Mouse (Mus musculus) adrenal gland, postnatal 10 days (tissue): ENCODE measurements around the gene Lrrtm1. TPM values are rescaled to one million over a fixed set of nuclear protein-coding genes. Genes with fewer than 3 reads are reported as not detected.

Experiments used
- DNase-seq: peaks from one replicate; pipeline ENCODE4 v3.0.0; 2021; ENCODE audit warnings: mixed read lengths
- long read RNA-seq, 2 experiments: library from polyadenylated mRNA; stranded (forward); transcript quantifications; one replicate each; pipeline ENCODE4 v2.0.0; 2021
- total RNA-seq, 2 experiments: library from RNA; stranded (reverse); gene quantifications; 2 replicates each; pipeline ENCODE4 v1.2.3; 2021

Lrrtm1 gene
- 1 to 10 TPM in 1 of 2 experiments, under 1 TPM in 1; 0.84 to 1.2 TPM for total RNA-seq
- long read RNA-seq, experiment 1, partial matches to known transcripts = 0 of 1 reads
- long read RNA-seq, experiment 1, other reads (novel, unspliced or antisense) = 1 of 1 reads
- long read RNA-seq, experiment 2, partial matches to known transcripts = 0 of 1 reads
- long read RNA-seq, experiment 2, other reads (novel, unspliced or antisense) = 0 of 1 reads

DNA sequence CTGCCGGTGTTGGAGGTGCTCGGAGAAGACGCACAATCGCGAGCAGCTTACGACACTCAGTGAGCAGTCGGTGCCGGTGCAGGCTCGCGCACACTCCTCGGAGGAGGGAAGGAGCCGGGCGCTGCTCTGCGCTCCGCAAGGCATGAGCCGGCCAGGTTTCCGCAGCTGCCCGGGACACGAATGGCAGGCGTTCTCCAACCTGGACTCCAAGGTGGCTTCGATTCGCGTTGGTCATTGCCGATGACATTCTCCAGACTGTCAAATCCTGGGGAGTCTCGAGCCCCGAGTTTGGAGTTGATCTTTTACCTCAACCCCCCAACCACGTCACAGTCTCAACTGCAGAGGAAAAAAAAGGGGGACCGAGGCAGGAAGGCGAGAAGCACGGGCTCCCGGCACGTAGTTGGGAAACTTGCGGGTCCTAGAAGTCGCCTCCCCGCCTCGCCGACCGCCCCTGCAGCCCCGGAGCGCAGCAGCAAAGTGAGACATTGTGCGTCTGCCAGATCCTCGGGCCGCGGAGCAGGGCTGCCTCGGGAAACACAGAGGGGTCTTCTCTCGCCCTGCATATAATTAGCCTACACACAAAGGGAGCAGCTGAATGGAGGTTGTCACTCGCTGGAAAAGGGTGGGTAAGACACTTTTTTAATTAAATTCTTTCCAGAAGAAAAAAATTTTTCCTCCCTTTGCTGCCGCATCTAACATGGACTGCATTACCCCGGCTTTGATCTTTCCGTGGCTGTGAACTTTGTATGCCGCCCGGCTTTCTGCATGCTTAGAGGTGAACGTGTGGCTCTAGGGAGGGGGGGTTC, at the start of gene Lrrtm1:
Gene Lrrtm1 (plus strand): TSS at position 89 of the 806 bp plus-strand sequence.
- peak; percentile 57 for DNase-seq

DNA sequence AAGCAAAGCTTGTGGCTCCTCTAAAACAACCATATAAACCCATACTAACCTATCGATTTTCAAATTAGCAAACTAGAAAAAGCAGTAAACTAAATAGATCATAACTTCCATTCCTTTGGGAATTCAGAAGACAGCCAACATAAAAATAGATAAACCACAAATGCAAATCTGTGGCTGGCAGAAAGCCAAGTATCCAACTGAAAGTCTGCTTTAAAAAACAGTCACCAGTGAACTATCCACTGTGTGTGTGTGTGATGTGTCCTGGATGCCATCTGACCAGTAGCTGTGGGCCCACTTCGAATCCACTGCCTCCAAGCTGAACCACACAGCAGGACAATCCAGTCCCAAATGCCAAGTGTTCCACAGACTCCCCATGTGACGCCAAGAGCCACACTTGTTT, 45.8 kb upstream of the Lrrtm1 start:
- DNase-seq = no peak

DNA sequence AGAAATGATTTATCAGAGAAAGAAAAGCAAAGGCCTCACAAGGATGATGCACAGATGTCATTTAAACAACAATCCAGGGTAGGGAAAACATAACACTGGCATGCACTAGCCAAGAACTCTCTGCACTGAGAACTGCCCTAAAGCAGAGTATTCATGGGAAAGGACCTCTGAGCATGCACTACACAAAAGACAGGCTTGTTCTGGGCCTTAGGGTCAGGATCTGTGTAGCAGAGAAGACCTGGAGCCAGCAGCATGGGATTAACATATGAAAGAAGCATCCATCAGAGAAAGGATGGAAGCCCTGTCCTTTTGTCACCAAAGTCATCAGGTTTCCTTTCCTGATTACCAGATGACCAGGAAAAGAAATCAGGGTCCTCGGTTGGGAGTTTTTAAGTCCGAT, 43.1 kb upstream of the Lrrtm1 start:
- no peak for DNase-seq

DNA sequence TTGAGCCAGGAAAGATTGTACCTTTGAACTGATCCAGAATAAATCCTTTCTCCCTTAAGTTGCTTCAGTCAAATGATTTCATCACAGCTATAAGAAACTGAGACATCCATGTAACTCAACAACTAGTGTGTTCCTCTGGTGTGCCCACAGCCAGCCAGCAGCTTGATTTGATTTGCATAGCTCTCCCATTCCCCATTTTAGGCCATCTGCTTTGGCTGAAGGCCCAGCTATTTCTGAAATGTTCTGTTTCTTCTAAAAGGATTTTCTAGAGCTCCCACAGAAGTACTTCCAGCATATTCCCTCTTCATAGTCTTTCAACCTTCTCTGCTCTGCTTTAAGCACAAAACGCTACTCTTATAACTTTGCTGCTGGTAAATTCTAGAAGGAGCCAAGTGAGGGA, 33.3 kb upstream of the Lrrtm1 start:
- DNase-seq = no peak

DNA sequence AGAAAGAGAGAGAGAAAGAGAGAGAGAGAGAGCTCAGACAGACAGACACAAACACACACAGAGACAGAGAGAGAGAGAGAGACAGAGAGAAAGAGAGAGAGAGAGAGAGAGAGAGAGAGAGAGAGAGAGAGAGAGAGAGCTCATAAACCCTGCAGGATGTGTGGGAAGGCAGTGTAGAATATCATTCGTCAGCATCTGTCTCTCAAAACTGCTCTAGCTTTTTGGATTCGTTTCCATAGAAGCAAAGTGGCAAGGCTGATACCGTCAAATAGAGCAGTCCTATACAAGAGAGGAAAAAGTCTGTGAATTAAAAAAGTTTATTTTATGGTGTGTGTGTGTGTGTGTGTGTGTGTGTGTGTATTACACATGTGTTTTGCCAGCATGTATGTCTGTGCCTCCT, 32.6 kb upstream of the Lrrtm1 start:
- DNase-seq = no peak

DNA sequence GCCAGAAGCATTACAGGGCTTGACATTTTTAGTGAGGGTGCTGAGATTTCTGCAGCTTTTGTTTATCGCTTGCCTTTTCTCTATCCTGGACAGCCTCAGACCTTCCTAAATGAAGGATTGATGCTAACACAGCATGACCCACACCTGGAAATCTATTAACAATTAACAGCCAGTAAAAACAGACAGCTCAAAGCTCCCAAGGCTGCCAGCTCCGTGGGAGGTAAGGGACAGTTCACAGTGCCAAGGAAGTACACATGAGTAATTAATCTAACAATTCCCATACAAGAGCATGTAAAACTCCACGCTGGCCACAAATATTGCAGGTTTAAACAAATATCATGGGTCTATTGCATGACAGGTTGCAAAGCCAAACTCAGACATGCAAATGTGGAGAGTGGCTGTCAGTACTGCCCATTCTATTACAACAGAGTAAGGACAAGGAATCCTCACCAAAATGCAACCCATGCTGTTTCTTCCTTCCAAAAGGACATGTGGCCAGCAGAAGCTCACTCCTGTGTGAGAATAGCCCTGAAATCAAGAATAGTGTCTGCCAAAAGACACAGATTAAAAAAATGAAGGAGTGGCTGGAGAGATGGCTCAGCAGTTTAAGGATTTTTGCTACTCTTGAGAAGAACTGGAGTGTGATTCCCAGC, 28.6 kb upstream of the Lrrtm1 start:
- no peak for DNase-seq

DNA sequence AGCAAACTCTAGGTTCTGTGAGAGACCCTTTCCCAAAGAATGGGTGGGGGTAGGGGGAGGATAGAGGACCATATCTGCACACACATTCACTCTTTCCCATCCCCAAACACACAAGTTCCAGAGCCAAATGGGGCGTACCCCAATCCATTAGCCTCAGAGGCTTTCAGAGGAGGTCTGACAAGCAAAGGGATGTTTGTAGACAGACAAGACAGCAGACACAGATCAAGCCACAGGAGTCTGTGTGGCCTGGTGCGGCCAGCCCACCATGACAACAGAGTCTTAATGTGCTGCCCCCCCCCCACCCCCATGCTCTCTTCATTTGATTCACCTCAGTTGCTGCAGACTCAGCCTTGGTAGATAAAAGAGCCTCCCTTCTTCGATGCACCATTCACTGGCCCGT, 27.2 kb upstream of the Lrrtm1 start:
- no peak for DNase-seq

DNA sequence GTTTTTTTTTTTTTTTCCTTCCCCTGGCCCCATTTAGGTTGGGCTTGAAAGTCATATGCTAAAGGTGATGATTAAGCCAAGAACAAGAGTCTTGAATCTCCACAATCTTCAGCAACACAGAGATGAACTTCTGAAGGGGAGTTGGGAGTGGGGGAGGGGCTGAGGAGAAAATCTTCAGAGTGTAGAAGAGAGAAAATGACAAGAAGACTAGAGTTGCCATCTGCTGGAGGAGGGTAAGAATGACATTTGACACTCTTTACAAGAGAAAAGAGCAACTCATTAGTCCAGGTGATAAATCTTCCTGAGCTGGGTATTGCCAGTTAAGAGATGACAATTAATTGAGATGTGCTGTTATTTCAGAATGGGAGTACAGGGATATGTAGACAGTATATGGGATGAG, 23.6 kb upstream of the Lrrtm1 start:
- DNase-seq = peak; percentile 10

DNA sequence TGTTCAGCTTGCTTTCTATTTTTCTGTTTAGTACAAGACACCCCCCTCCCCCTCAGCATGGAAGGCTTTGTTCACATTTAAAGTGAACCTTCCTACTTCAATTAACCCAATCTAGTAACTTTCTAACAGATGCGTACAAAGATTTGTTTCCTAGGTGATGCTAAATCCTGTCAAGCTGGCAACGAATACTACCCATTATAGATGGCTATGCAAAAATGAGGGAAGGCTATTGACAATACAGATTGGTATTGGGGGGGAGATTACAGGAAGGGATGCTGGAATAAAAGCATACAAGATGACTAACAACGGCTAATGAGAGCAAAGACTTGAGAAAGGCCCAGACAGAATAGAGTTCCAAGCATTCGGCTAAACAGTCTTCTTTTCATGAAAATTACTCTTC, 21.7 kb upstream of the Lrrtm1 start:
- DNase-seq = no peak

DNA sequence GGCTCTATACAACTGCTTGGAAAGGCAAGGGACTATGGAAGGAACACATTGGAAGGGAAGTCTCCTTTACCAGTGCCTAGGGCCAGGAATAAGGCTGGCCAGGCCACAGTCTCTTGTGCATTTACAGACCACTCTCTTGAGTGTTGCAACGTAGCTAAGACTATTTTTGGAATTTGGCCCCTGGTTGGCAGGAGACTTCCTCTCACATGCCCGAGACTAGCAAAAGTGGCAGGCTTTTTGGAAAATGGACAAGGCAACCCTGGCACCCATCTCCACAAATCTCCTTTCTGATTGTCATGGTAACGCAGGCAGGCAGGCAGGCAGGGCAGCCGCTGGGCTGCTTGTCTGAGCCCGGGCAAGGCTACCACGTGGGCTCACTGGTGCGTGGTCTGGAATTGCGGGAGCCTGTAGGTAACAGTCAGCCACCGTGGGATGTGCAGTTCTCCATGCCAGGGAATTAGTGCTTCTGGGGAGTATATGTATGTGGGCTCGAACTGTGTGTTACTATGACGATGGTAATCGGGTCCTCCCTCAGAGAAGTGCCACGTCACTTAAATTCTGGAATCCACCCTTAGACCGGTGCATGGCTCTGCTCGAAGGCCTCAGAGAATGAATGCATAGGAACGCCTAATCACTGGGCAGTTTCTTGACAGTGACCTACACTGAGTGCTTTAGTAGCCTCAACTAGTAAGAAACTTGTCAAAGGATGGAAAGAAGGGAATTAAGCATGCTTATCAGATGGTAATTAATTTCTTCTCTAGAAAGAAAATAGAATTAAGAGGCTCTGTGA, 19.4 kb upstream of the Lrrtm1 start:
- peak; percentile 64 for DNase-seq

DNA sequence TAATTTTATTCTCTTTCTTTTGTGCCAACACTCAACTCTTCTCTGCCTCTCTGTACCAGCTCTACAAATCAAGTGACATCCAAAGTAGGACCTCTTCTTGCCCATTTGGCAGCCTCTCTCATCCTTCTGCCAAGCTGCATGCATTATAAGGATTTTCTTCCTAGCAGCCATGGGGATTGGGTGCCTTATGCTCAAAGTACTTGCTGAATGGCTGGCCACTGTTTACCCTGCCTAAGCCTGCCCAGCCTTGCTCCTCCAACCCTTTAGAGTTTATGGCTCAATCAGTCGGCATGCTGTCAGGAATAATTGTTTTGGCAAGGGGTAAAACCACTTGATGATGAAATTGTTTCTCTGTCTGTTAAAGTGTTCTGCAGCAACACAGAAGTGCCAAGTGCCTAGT, 2.1 kb upstream of the Lrrtm1 start:
- peak; percentile 46 for DNase-seq

DNA sequence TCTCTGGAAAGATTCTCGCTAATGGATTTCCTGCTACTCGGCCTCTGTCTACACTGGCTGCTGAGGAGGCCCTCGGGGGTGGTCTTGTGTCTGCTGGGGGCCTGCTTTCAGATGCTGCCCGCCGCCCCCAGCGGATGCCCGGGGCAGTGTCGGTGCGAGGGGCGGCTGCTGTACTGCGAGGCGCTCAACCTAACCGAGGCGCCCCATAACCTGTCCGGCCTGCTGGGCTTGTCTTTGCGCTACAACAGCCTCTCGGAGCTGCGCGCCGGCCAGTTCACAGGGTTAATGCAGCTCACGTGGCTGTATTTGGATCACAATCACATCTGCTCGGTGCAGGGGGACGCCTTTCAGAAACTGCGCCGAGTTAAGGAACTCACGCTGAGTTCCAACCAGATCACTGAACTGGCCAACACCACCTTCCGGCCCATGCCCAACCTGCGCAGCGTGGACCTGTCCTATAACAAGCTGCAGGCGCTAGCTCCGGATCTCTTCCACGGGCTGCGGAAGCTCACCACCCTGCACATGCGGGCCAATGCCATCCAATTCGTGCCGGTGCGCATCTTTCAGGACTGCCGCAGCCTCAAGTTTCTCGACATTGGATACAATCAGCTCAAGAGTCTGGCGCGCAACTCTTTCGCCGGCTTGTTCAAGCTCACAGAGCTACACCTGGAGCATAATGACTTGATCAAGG, 1.2 kb downstream of the Lrrtm1 start:
- peak; percentile 16 for DNase-seq

DNA sequence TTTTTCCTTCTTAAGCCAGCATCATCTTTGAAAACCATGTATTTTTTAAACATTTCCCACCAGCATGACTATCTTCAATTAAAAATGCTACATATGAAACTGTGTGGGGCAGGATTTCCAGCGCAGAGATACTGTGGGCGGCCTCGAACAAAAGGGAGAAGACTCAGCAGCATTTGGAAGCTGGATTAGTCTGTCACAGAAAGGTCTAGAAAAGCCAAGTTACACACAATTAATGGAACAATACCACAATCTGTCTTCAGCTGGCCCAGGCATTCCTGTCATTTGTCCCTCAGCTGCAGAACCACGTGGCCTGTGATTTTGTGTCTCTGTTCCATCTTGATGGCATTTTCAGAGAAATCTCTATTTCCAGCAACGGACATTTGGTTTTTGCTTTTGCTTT, 11.0 kb downstream of the Lrrtm1 start:
- no peak for DNase-seq

DNA sequence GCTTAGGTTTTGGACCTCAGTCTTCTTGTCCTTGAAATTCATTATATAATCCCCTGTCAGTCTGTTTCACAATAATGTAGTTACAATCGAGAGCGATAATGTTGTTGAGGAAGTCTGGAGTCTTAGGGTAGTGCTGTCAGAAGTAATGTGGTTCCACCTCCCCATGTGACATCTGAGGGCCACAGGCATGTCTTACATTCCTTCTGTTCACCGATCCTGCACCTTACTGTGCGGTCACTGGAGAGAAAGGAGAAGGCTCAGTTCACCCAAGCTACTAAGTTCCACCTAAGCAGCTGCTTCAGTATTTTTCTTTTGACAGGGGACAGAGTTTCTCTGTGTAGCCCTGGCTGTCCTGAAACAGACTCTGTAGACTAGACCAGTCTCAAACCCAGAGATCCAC, 13.9 kb downstream of the Lrrtm1 start:
- no peak for DNase-seq

DNA sequence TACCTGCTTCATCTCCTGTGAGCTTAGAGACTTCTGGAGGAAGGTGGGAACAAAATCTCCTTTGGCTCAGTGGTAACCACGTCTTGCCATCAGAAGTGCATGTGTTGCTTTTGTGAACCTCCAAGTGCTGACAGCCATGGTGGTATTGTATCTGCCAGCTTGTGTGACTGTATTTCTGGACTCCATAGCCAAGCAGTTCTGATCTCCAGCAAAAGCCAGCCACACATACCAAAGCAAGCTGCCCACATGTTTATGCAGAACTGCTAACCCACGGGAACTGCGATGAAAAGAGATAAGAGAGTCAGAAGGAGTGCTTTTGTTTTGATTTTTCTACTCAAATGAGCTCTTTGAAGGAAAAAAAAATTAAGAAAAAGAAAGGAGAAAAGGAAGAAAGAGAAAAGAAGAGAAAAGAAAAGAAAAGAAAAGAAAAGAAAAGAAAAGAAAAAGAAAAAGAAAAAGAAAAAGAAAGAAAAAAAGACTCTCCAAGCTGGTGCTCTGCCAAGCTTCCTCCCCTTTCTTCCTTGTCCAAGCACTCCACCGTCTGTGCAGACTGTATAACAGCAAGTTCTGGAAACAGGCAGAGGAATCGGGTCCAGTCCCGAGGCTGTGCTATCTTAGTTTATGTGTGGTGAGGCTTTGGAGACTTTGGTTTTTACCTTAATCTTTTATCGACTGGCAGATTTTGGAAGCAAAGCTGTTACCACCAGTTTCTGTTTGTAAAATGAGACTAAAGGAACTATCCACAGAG, 15.0 kb downstream of the Lrrtm1 start:
- peak; percentile 30 for DNase-seq

DNA sequence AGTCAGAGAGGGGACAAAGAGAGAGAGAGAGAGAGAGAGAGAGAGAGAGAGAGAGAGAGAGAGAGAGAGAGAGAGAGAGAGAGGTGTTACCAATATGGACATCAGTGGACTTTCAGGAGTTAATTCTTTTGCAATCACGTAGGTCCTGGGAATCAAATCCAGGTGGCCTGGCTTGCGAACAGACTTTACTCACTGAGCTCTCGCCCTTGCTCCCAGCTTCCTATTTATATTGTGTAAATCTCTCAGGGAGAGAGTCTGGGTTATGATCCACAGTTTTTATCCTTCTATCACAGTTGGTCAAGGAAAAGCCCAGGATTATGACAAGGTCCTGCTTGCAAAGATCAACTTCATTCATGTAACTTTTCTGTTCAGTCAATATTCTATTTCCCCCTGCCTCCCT, 22.7 kb downstream of the Lrrtm1 start:
- no peak for DNase-seq

DNA sequence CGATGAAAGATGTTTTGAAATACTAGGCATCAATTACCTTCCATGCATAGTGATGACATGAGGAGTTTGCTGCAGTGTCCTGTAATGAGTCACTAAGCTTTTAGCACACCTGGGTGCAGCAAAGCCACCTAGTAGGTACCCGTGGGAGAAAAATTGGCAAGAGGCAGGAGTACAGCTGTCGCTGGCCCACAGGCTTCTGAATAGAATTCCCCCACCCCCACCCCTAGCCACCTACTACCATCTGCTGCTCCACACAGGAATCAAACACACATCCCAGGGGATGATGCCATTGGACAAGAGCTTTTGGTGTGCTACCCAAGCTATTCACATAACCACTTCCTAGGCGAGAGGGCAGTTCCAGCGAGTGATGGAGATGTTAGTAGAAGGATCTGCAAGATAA, 36.3 kb downstream of the Lrrtm1 start:
- DNase-seq = no peak

DNA sequence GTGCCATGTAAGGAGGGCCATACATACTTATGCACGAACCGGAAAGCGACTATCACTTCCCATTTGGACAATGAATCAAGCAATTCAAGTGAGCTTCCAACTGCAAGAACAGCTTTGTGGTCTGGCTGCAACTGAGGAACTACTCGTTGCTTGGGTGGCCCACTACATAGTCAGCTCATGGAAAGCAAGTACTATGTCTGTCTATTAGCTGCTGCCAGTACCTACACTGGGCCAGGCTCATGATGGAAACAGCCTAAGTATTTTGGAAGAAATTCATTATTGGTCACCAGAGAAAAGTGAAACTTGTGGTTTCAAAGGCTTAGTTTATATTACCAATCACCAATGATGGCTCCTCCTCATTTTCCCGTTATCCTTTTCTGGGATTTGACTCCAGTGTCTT, 43.8 kb downstream of the Lrrtm1 start:
- no peak for DNase-seq

DNA sequence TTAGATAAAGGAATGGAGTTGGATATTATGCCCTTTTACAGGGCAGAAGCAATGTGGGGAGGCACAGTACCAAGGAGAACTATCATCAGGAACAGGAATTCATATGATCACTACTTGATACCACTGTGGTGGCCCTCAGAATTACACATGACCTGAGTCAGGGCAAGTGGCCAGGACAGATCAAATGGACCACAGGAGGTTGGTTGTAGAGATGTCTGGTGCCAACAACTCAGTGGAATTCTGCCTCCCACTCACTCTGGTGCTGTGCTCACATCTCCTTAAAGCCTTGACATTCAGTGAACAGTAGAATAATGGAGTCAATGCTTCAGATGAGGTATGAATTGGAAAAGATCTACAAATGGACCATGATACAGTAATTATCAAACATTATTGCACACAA, 45.9 kb downstream of the Lrrtm1 start:
- no peak for DNase-seq

DNA sequence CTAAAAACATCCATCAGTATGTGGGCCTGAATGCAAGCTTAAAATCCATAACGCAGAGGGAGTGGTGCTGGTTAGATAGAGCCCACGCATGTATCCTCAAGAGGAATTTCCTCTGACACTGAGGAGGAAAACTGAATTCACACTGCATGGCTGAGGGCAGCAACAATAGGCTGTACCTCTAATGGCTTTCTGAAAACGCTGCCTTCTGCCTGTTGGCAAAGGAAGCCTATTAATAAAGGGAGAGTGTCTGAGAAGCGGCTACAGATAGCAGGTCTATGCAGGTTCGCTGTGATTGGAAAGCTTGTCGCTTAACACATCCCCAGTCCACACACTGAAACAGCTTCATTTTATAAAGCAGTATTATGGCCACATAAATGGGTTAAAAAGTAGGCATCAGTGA, 48.9 kb downstream of the Lrrtm1 start:
- no peak for DNase-seq

DNA sequence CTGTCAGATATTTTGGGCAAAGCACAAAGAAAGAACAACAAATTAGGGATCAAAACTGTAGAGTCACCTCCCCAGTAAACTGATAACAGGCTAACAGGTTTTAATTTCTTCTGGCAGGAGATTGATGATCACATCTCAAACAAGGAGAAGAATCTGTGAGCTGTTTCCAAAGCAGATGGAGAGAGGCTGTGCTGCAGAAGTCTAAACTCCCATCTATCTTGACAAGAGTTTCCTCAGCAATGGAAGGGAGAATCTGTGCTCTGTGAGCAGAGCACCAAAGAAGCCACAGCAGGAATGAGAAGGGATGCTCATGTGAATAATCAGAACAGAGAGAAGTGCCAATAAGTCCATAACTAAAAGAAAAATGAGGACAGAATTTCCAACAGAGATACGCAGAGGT, 58.8 kb downstream of the Lrrtm1 start:
- DNase-seq = no peak
